ENCODE assay signal across 8 mouse cellular contexts in the genomic region with DNA sequence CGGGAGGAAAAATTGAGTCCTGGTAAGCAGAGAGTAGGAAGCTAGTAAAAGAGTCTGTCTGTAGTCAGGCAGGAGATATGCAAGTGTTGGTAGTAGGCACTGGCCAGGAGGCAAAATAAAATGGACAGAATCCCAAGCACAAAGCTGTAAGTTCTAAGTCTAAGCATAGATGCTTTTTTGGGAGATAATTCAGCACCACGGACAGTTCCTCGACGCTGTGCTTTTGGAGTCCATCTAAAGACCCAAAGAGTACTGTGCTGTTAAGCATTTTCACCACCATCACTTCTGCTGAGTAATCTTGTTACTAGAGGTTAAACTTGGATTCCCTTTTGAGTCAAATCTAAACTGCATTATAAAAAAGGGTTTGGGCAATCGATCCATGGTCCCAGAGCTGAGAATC.
DNase-seq lines count a peak whose midpoint lies in the region; ATAC-seq and TF ChIP-seq lines count a peak whose summit lies in the region.
"Had no signal": no experiment of that assay in that cellular context is flagged by ENCODE, and none has a peak within 500 bp of the region (broad histone marks: within the 10 kb centered on the region; RNA-seq: fewer than 3 reads in every experiment).

No protein-coding gene starts in this region.

- H3K4me2 ChIP-seq in lung, embryonic 14.5 days, result no peak overlapping the region
- H3K4me2 ChIP-seq in midbrain, postnatal 0 days (ENCODE audit: low read depth, low read length, poor library complexity, severe bottlenecking), result no peak overlapping the region
- H3K4me2 ChIP-seq: limb, embryonic 12.5 days had no signal

- no peaks in the 10 kb centered on the region for H3K4me1 ChIP-seq in lung, embryonic 14.5 days (ENCODE audit: insufficient read depth)
- no peaks in the 10 kb centered on the region for H3K4me1 ChIP-seq in midbrain, postnatal 0 days (ENCODE audit: insufficient read depth, low read length)
- H3K4me1 ChIP-seq: limb, embryonic 12.5 days had no signal

- intact Hi-C loops in left cerebral cortex, postnatal 10 days (cut with DNase I), result no loop called here
- intact Hi-C loops in gastrocnemius, adult 2 months (cut with DNase I), result no loop called here

- peak; percentile 93 for DNase-seq in lung, embryonic 14.5 days
- no peak for DNase-seq in lung, postnatal 4 days
- peak; percentile 72 for DNase-seq in R1 (ENCODE audit: low read depth, low spot score)
- DNase-seq in c-Kit-positive CD71-positive TER-119-negative erythroid progenitor cells, embryonic 14.5 days (ENCODE audit: low read depth), result peak; percentile 10
- peak; percentile 22 for DNase-seq in midbrain, postnatal 0 days (ENCODE audit: low spot score)
- DNase-seq in left cerebral cortex, postnatal 10 days (ENCODE audit: extremely low spot score in 1 of 2, low spot score in 2 of 2), result no peak
- DNase-seq in gastrocnemius, adult 2 months, result no peak

- no peak overlapping the region for H3K4me3 ChIP-seq in lung, embryonic 14.5 days (ENCODE audit: low read depth, low read length)
- H3K4me3 ChIP-seq in midbrain, postnatal 0 days (ENCODE audit: low read depth, low read length), result no peak overlapping the region
- no peak overlapping the region for H3K4me3 ChIP-seq in gastrocnemius, adult 2 months
- H3K4me3 ChIP-seq: limb, embryonic 12.5 days had no signal

- H3K27me3 ChIP-seq in lung, embryonic 14.5 days (ENCODE audit: insufficient read depth, low read length), result no peaks in the 10 kb centered on the region
- H3K27me3 ChIP-seq in midbrain, postnatal 0 days (ENCODE audit: insufficient read depth, low read length), result no peaks in the 10 kb centered on the region
- H3K27me3 ChIP-seq: limb, embryonic 12.5 days had no signal

- H3K27ac ChIP-seq in lung, embryonic 14.5 days (ENCODE audit: low read depth), result no peak overlapping the region
- no peak overlapping the region for H3K27ac ChIP-seq in midbrain, postnatal 0 days (ENCODE audit: low read depth, low read length)
- no peak overlapping the region for H3K27ac ChIP-seq in gastrocnemius, adult 2 months
- H3K27ac ChIP-seq: limb, embryonic 12.5 days had no signal

- H3K9ac ChIP-seq in lung, embryonic 14.5 days, result no peak overlapping the region
- no peak overlapping the region for H3K9ac ChIP-seq in midbrain, postnatal 0 days (replicated peaks; ENCODE audit: low read length, poor library complexity, severe bottlenecking)
- H3K9ac ChIP-seq: limb, embryonic 12.5 days had no signal

- TF ChIP-seq CTCF in lung, embryonic 14.5 days (IDR thresholded peaks at IDR 0.05; ENCODE audit: low read depth), result no peak
- no peak for TF ChIP-seq CTCF in midbrain, postnatal 0 days (IDR thresholded peaks at IDR 0.05)
- TF ChIP-seq CTCF in gastrocnemius, adult 2 months (IDR thresholded peaks at IDR 0.05), result no peak

- ATAC-seq in lung, embryonic 14.5 days (ENCODE audit: insufficient read depth), result no peak
- ATAC-seq in midbrain, postnatal 0 days (ENCODE audit: low FRiP score), result no peak

- no peaks in the 10 kb centered on the region for H3K36me3 ChIP-seq in lung, embryonic 14.5 days (ENCODE audit: insufficient read depth)
- H3K36me3 ChIP-seq in midbrain, postnatal 0 days (ENCODE audit: insufficient read depth, low read length), result no peaks in the 10 kb centered on the region
- H3K36me3 ChIP-seq: limb, embryonic 12.5 days had no signal

- WGBS in lung, embryonic 14.5 days, result 33% methylated on average over 5 of the region's 5 CpGs
- 41% methylated on average over 5 of the region's 5 CpGs for WGBS in midbrain, postnatal 0 days

- no peaks in the 10 kb centered on the region for H3K9me3 ChIP-seq in lung, embryonic 14.5 days (ENCODE audit: low read depth, low read length)
- H3K9me3 ChIP-seq in midbrain, postnatal 0 days (ENCODE audit: low read length), result no peaks in the 10 kb centered on the region
- H3K9me3 ChIP-seq: limb, embryonic 12.5 days had no signal

Comparison
In these comparisons a context has a peak if more than half of its experiments do, and no peak if none do; other contexts are left out.
1. DNase-seq: peak in lung, embryonic 14.5 days (single experiment), R1 (single experiment), c-Kit-positive CD71-positive TER-119-negative erythroid progenitor cells, embryonic 14.5 days (single experiment) and midbrain, postnatal 0 days (single experiment); none in lung, postnatal 4 days (0 of 2), left cerebral cortex, postnatal 10 days (0 of 2) and gastrocnemius, adult 2 months (single experiment).